Mouse (Mus musculus) ZHBTc4 (cell line): ENCODE measurements around the gene Snap29.

Experiments
- DNase-seq: peaks from one replicate; pipeline ENCODE4 v3.0.0-alpha.2; 2011; ENCODE audit warnings: low read depth, low spot score

Snap29 gene

DNA sequence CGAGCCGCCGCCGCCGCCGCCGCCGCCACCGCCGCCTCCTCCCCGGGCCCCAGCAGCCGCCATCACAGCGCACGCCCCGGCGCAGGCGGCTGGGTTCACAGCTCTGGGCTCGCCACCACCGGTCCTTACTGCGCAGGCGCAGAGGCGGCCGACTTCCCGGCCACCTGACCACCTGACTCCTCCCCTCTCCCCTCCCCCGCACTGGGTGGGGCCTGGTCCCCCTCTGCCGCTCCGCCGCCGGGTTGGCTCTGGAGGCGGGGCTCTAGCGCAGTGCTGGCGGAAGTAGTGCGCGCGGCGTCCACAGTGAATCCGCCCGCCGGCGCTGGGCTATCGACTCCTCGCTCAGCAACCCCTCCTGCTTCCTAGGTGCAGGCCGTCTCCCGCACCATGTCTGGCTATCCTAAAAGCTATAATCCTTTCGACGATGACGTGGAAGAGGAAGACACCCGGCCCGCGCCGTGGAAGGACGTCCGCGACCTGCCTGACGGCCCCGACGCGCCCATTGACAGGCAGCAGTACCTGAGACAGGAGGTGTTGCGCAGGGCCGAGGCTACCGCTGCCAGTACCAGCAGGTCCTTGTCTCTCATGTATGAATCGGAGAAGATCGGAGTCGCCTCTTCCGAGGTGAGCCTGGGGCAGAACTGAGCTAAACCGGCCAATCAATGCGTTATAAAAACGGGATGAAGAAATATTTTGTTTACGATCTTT is at the start of gene Snap29, which contains the start of gene Pi4ka:
Snap29 (plus strand) TSS at position 251 of the 708 bp plus-strand sequence.
Pi4ka (minus strand) TSS at position 579 of the 708 bp plus-strand sequence.
- DNase-seq: peak; percentile 99

DNA sequence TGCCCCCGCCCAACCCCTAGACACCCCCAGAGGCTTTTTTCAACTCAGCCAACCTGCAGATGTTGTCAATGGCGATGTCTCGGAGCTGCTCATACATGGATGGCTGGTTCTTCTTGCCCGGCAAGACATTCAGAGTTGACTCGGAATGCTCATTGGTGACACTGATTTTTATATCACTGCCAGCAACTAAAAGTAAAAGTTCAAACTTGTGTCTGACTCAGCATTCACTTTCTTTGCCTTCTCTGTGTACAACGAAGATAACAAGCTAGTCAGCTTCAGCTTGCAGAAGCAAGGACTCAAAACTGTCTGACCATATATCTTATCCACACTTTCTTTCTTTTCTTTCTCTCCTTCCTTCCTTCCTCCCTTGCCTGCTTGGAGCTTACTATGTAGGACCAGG is 49.8 kb upstream of the Snap29 start:
- no peak for DNase-seq

DNA sequence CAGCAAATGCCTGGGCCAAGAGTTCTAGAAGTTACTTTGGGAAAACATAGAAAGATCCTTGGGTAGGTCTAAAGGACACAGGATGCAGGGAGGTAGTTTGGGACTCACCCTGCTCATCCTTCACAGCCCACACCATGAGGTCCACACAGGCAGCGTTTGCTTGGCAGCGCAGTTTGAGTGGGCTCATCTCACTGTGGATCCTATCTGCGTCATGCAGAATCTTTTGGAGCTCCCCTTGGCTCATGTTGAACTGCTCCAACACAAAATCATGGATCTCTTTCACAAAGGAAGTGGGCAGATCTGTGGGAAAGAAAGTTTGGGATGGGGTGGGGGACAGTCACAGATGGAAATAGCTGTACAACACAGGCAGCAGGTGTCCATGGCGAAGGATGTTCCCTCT is 47.0 kb upstream of the Snap29 start:
- DNase-seq: no peak

DNA sequence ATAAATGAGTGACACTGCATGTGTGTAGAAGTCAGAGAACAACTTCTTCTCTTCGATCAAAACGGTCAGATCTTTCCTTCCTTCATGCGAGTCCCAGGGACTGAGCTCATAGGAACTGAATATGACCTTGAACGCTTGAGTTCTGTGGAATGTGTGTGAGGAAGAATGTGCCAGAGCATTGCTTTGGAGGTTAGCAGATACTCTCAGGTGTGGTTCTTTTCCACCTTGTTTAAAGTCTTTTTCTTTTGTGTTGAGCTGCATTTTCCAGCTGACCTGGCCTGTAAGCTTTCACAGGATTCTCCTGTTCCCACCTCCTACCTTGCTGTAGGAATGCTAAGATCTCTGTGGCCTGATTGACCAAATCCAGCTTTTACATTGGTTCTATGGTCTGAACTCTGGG is 23.5 kb upstream of the Snap29 start:
- DNase-seq: peak; percentile 59

DNA sequence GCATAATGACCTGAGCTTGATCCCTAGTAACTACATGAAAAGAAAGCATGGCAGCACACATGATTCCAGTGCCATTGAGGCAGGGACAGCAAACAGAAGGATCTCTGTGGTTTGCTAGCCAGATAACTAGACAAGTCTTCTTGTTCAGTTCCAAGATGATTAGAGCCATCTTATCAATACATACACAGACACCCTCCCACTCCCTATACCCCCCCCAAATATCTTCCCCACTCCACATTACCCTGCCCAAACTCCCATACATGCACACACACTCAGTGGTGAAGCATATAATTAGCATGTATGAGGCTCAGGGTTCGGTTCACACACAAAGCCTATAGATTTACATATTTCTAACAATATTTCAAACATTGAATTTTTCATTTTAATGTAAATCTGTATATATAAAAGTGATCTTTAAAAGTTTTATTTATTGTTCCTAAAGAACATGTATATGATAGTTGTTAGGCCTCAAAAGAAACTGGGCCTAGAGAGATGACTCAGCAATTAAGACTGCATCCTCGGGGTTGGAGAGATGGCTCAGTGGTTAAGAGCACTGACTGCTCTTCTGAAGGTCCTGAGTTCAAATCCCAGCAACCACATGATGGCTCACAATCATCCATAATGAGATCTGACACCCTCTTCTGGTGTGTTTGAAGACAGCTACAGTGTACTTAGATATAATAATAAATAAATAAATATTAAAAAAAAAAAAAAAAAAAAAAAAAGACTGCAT is 22.0 kb upstream of the Snap29 start:
- DNase-seq: no peak

DNA sequence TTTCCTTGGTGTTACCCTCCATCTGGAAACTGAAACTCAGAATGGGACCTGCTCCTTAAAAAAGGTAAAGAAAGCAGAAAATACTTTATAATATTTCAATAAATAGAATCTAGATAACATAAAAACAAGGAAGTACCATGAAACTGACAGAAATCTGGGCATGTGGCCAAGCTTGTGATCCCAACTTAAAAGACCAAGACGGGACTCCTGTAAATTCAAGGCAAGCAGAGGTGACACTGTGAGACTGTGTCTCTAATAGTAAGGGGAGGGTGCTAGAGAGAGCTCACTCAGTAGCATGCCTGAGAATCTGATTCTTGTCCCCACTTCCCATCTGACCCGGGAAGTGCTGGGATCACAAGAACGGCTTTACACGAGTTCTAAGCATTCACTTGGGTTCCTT is 13.0 kb upstream of the Snap29 start:
- no peak for DNase-seq

DNA sequence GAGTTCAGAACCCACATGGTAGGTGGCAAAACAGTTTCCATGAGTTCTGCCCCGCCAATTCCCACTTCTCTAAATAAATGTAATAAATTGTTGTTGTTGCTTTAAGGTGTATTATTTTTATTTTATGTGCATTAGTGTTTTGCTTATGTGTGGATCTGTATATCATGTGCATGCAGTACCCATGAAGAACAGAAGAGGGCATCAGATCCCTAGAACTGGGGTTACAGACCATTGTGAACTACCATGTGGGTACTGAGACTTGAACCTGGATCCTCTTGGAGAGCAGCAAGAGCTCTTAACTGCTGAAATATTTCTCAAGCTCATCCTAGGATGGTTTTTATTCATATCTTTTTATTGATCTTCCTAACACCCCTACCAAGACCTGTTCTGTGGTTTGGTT is 2.9 kb upstream of the Snap29 start:
- DNase-seq: peak; percentile 72

DNA sequence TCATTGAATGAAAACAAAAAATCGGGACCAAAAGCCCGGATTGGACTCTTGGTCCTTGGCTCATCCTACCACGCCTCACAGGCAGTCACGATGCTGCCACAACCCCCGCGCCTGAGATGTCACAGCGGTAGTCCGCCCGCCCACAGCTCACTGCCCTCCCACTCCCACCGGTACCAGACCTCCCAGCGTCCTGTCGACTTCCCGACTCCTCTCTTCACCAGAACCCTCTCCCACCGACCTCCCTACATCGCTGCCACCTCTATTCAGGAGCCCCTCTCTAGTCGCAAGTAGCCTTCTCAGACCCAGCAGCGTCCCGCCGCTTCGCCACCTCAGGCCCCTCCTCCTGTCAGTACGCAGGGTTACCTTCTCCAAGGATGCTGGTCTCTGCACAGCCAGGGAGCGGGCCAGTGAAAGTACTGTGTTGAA is 502 bp upstream of the Snap29 start:
- DNase-seq: peak; percentile 79

DNA sequence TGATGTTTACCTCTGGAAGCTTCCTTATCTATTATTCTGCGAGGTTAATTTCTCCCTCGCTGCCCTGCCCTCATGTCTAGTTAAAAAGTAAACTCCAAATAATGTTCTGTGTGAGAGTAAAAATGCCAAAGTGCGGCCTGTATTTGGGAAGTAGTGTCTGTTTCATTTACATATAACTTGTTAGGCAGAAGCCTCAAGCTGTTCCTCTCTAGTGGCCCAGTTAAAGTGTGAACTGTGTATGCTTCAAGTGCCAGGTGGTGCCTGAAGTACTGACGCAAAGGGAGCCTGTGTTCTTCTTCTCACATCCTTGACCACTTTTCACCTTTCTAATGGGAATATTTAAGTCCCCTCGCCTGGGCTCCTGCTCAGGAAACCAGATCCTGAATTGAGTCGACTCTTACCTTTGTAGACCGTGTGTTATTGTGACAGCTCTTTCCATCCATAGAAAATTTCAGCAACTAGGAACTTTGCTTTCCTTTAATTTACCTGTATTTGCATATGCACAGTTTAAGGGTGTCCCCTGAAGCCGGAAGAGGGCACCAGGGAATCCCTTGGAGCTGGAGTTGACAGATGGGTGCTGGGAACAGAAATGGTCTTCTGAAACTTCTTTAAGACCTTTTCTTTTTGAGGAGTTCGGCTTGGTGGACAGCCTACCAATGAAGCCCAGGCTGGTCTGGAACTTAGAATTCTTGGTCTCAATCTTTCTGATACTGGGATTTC is 886 bp downstream of the Snap29 start:
- DNase-seq: no peak

DNA sequence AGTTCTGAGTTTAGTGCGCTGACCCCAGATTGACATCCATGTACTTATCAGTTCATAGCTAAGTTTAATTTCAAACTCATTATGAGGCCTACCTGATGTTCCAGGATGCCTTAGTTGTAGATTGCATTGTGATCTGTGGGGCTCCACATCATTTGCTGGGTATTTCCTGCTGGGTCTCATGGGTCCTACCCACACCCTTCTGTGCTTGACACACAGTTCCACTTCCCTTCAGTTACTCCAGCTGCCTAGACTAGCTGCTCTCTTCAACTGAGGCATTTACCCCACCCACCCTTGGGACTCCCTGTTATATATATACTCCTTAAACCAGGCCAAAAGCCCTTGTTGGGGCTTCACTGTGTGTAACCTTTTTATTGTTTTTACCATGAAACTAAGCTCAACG is 3.3 kb downstream of the Snap29 start:
- no peak for DNase-seq

DNA sequence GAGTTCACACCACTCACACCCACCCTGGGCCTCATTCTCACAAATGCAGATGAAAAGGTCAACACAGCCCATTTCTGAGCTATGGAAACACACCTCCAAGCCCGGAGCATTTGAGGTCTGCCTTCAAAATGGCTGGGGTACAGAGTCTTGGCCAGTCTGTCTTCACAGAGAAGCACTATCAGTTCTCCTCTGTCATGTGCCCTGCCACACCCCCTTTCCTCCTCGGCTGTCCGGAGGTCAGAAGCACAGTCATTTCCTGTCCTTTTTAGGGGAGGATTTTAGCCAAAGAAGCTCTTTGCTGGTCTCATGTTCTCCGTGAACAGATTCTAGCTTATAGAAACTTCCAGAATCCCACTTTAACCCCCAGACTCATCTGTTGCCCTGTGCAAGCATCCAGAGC is 4.4 kb downstream of the Snap29 start:
- DNase-seq: peak; percentile 16

DNA sequence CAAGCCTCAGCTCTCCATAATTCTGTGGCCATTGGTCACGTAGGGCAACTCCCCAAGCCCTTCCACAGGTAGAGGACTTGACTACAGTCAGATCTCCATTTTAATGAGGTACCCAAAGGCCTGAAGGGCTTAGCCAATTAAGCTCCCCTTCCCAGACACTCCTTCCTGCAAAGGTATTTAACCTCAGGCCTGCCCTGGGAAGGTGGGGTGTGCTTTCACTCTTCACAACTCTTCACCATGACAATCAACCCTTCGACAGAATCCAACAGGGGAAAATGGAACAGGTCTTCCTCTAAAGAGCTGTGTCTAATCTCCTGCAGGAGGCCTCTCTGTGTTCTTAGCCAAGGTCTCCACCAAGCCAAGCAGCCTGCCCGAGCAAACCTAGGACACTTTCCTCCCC is 17.2 kb downstream of the Snap29 start:
- DNase-seq: peak; percentile 68

DNA sequence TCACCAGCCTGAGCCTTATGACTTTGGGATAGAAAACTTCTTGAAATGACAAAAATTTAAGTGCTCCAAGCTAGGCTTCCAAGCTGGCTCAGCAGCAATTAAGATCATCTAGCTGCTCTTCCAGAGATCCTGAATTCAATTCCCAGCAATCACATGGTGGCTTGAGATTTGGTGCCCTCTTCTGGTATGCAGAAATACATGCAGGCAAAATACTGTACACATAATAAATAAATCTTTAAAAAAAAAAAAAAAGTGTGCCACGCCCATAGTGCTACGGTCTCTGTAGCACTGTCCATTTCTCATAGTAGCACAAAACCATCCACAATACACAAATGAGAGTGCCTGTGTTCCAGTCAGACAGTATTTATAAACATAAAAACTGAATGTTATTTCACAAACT is 26.8 kb downstream of the Snap29 start:
- peak; percentile 58 for DNase-seq

DNA sequence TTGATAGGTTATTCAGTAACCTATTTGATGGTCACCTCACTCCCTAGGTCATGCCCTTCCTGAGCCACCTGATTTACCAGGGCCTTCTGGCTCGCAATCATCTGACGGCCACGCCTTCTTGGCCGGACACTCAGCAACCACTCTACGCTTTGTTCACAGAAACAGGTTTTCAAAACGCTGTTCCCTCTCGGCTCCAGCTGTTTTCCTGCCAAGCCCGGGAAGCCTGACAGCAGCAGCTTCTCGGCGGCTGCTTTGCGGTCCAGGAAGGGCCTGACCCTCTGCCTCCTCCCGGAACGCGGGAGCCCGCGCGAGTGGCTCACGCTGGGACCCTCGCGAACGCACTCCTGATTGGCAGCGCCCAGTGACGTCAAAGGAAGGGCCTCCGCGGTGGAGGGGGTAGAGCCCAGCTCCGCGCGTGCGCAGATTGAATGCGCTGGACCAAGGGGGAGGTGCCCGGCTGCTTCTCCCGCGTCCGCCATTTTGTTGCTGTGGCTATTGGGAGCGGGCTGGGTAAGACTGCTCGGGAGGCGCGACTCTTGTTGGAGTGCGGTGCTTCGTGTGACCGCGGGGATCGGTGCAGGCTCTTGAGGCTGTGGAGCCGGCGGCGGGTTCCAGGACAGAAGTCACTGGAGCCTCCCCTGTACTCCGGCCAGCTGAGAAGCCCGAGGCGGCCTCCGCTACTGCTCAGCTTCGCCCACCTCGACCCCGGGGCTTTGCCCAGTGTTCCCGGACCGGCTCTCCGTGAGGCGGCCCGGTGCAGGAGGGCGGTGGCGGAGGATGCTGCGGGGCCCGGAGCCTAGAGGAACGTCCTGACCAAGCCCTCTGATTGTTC is 46.0 kb downstream of the Snap29 start, which contains the start of gene Crkl:
Crkl (plus strand) TSS at position 447 of the 832 bp plus-strand sequence.
- peak; percentile 99 for DNase-seq

DNA sequence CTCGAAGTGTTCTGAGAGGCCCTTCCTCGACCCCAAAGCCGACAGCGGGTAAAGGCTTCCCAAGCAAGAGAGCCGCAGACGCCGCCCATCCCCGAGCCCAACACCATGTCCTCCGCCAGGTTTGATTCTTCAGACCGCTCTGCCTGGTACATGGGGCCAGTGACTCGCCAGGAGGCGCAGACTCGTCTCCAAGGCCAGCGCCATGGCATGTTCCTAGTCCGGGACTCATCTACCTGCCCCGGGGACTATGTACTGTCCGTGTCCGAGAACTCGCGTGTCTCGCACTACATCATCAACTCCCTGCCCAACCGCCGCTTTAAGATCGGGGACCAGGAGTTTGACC is 46.6 kb downstream of the Snap29 start:
- peak; percentile 58 for DNase-seq

DNA sequence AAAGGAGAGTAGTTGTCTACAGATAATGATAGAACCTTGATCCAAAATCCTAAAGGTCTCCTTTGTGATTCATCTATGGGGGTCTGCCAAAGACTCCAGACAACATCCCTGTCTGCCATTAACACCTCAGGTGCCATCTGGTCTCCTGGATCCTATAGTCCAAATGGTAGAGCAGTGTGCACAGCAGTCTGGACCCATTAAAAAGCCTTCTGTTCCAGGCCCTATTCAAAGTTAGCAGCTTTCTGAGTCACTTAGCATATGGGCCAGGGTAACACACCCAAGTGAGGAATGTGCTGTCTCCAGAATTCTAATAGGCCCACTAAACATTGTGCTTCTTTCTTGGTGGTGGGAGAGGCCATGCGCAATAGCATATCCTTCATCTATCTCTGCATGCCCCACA is 51.1 kb downstream of the Snap29 start:
- peak; percentile 80 for DNase-seq

DNA sequence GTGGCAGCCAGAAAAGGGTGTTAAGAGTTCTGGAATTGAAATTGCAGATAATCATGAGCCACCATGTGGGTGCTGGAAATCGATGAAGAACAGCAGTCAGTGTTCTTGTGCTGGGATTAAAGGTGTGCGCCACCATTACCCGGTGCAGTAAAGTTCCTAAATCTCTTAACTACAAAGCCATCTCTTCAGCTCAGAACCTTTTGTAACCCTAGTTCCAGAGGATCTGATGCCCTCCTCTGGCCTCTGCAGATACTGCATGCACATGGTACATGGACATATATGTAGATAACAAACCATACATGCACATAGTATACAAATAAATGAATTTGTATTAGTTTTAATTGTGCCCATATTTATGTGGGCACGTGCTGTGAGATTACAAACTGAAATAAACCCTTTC is 54.5 kb downstream of the Snap29 start:
- peak; percentile 66 for DNase-seq

DNA sequence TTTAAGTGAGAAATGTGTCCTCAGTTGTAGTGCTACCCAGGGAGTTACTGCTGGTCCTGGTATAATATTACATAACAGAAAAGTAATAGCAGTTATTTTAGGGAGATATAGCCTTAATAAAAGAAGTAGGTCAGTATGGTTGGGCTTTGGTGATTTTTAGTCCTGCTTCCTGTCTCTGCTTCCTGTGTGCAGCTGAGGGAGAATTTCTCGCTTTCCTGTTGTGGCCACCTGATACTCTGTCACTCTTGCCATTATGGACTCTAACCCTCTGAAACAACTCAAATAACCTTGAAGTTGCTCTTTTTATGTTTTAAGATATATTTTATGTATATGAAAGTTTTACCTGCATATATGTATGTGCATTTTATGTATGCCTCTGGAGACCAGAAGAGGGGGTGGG is 55.8 kb downstream of the Snap29 start:
- no peak for DNase-seq

DNA sequence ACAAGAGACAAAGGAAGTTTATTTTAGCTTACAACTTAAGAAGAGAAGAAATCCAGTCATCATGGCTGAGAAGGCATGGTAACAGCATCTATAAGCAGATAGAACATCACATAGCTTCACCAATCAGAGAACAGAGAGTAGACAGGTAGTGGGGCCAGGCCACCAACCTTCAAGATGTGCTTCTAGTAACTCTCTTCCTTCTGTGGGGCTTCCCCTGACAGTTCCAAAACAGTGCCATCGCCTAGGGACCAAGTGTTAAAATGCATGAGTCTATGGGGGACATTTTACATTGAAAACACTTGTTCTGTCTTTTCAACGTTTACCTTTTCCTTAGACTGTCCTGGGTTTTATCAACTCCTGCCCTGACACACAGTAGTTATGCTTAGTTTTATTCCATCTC is 57.4 kb downstream of the Snap29 start:
- DNase-seq: no peak

DNA sequence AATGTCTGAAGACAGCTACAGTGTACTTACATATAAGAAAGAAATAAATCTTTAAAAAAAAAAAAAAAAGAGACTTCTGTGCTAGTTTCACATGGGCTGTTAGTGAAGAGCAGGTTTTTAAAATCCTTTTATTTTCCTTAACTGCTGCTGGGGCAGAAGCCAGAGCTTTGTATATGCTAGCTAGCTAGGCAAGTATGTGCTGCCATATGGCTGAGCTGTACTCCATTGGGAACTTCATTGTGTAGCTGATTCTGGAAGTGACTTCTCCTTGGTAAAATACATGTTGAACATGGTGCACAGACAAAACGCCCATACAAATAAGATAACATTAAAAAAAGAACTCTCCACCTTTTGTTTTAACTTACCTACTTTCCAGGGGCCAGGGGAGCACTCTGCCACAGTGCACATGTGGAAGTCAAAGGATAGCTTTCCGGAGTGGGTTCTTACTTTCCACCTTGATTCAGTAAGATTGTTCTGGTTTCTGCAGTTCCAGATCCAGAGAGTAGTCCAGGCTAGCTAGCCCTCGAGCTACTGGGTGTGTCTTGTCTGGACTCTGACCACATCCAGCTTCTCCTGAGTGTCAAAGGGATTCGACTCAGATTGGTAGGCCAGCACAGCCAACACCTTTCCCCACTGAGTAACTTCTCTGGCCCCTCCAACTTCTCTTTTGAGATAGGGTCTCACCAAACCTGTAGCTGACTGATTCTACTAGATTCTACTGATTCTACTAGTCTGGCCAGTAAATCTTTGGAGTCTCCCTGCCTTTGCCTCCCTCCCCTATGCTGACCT is 61.3 kb downstream of the Snap29 start:
- no peak for DNase-seq

DNA sequence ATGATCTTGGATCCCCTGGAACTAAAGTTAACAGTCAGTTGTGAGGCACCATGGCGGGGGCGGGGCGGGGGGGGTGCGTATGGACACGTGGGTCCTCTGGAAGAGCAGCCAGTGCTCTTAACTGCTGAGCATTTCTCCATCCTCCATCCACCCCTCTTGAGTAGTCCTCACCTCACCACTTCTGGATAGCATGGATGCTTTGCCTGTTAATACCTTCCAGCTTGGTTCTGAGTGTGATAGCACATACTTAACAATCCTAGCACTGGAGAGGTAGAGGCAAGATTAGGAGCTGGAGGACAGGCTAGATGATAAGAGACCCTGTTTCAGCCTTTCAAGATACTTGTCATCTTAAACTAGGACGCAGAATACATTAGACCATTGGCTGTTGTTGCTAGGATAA is 66.7 kb downstream of the Snap29 start:
- no peak for DNase-seq
